Mouse (Mus musculus): Measurements from ENCODE around the gene Zfp651. TPM values are rescaled to one million over a fixed set of nuclear protein-coding genes. Genes with fewer than 3 reads are reported as not detected.

Gene Zfp651
- polyA plus RNA-seq (2015; fragmentation: Nextera tagmentation; extraction: Ambion mirVana), result 3.5 and 4.7 TPM in 2 replicates

GRCm38 (mm10) chr9:121759091-121760081 is at the start of gene Zfp651:
Gene Zfp651, plus strand, starts transcription at chr9:121759330.

GRCm38 (mm10) chr9:121709898-121710583 is 49.1 kb upstream of the Zfp651 start, which contains the start of gene Ss18l2:
Gene Ss18l2, plus strand, starts transcription at chr9:121710329.

GRCm38 (mm10) chr9:121718792-121719318 is 40.3 kb upstream of the Zfp651 start, which contains the start of gene Nktr:
Gene Nktr, plus strand, starts transcription at chr9:121719169.

GRCm38 (mm10) chr9:121777484-121778065 is 18.4 kb downstream of the Zfp651 start, which contains the start of gene Klhl40:
Gene Klhl40, plus strand, starts transcription at chr9:121777607.

GRCm38 (mm10) chr9:121791757-121792521 is 32.8 kb downstream of the Zfp651 start, which contains the start of gene Hhatl:
Gene Hhatl, minus strand, starts transcription at chr9:121792507.

Other genes starting within 250 kb of the Zfp651 start
- gene Lyzl4, start 117.2 kb upstream of the Zfp651 start, polyA plus RNA-seq (2015; fragmentation: Nextera tagmentation; extraction: Ambion mirVana), result 0.32 TPM in 1 of 2 replicates, not detected in the other
- 0.42 and 0.45 TPM in 2 replicates for gene Vipr1, start 116.6 kb upstream of the Zfp651 start, polyA plus RNA-seq (2015; fragmentation: Nextera tagmentation; extraction: Ambion mirVana)
- 4.6 and 6.9 TPM in 2 replicates for gene Sec22c, start 53.8 kb upstream of the Zfp651 start, polyA plus RNA-seq (2015; fragmentation: Nextera tagmentation; extraction: Ambion mirVana)
- 68.7 and 73.3 TPM in 2 replicates for gene Ss18l2, start 49.0 kb upstream of the Zfp651 start, polyA plus RNA-seq (2015; fragmentation: Nextera tagmentation; extraction: Ambion mirVana)
- gene Nktr, start 40.2 kb upstream of the Zfp651 start, polyA plus RNA-seq (2015; fragmentation: Nextera tagmentation; extraction: Ambion mirVana), result 35.6 and 35.7 TPM in 2 replicates
- gene Klhl40, start 18.3 kb downstream of the Zfp651 start, polyA plus RNA-seq (2015; fragmentation: Nextera tagmentation; extraction: Ambion mirVana), result not detected in 2 replicates
- 0.11 and 0.13 TPM in 2 replicates for gene Hhatl, start 33.2 kb downstream of the Zfp651 start, polyA plus RNA-seq (2015; fragmentation: Nextera tagmentation; extraction: Ambion mirVana)
- gene Ccdc13, start 80.1 kb downstream of the Zfp651 start, polyA plus RNA-seq (2015; fragmentation: Nextera tagmentation; extraction: Ambion mirVana), result not detected in 2 replicates
- 85.3 and 93.9 TPM in 2 replicates for gene Higd1a, start 99.0 kb downstream of the Zfp651 start, polyA plus RNA-seq (2015; fragmentation: Nextera tagmentation; extraction: Ambion mirVana)
- gene Ackr2, start 139.0 kb downstream of the Zfp651 start, polyA plus RNA-seq (2015; fragmentation: Nextera tagmentation; extraction: Ambion mirVana), result 0.33 and 0.42 TPM in 2 replicates
- 0.06 and 0.08 TPM in 2 replicates for gene Cyp8b1, start 157.0 kb downstream of the Zfp651 start, polyA plus RNA-seq (2015; fragmentation: Nextera tagmentation; extraction: Ambion mirVana)
- gene Fam198a, start 191.7 kb downstream of the Zfp651 start, polyA plus RNA-seq (2015; fragmentation: Nextera tagmentation; extraction: Ambion mirVana), result 0.43 and 0.93 TPM in 2 replicates
- gene Pomgnt2, start 237.8 kb downstream of the Zfp651 start, polyA plus RNA-seq (2015; fragmentation: Nextera tagmentation; extraction: Ambion mirVana), result 1.5 and 3.3 TPM in 2 replicates